Mouse (Mus musculus) hindbrain, embryonic 13.5 days (tissue): Measurements from ENCODE around the gene Gpr139. TPM values are rescaled to one million over a fixed set of nuclear protein-coding genes. Genes with fewer than 3 reads are reported as not detected.

Experiments
- ATAC-seq: fragments of 200-750 bp; cut with Nextera tagmentation; 2 replicates; pipeline ENCODE4 v1.8.0; 2017; ENCODE audit warnings: moderate TSS enrichment; ENCODE audit not compliant: low FRiP score
- H3K27ac ChIP-seq: fragments of 300-500 bp; sonication (generic); 2 replicates; pipeline ENCODE4 v1.5.1; 2015; ENCODE audit warnings: inconsistent platforms, mild to moderate bottlenecking, moderate library complexity
- H3K27me3 ChIP-seq: fragments of 300-500 bp; sonication (generic); 2 replicates; pipeline ENCODE4 v1.6.1; 2015; ENCODE audit warnings: mild to moderate bottlenecking, inconsistent platforms
- H3K36me3 ChIP-seq: fragments of 300-500 bp; sonication (generic); 2 replicates; pipeline ENCODE4 v1.6.1; 2015; ENCODE audit warnings: mild to moderate bottlenecking, inconsistent platforms
- H3K4me1 ChIP-seq: fragments of 300-500 bp; sonication (generic); replicated peaks from 2 replicates; pipeline ENCODE4 v1.6.1; 2015; ENCODE audit warnings: inconsistent platforms
- H3K4me2 ChIP-seq: fragments of 300-500 bp; sonication (generic); 2 replicates; pipeline ENCODE4 v1.6.1; 2015; ENCODE audit warnings: inconsistent platforms, mild to moderate bottlenecking, moderate library complexity
- H3K4me3 ChIP-seq: fragments of 300-500 bp; sonication (generic); 2 replicates; pipeline ENCODE4 v1.5.1; 2015; ENCODE audit warnings: mild to moderate bottlenecking, inconsistent platforms
- H3K9ac ChIP-seq: fragments of 300-500 bp; sonication (generic); 2 replicates; pipeline ENCODE4 v1.6.1; 2015; ENCODE audit warnings: mild to moderate bottlenecking, inconsistent platforms
- H3K9me3 ChIP-seq: fragments of 300-500 bp; sonication (generic); 2 replicates; pipeline ENCODE4 v1.6.1; 2016; ENCODE audit warnings: inconsistent platforms
- WGBS: fragments of 180-500 bp; shearing (Covaris S2); methylation state at CpG from one replicate; pipeline ENCODE4 v1.1.7; 2015; 5-methylcytosine and 5-hydroxymethylcytosine counted together
- polyA plus RNA-seq: library from polyadenylated mRNA; unstranded; fragments of >200 nt; fragmentation: Nextera tagmentation; extraction: Ambion mirVana; gene quantifications from 2 replicates; pipeline ENCODE4 v1.2.1, GENCODE M21; 2015

Gene Gpr139
- 6.5 and 7.0 TPM in 2 replicates for polyA plus RNA-seq

- H3K36me3 ChIP-seq: no peaks in the 10 kb centered on the region
- ATAC-seq: peak; percentile 93
- peaks cover 44% of the 10 kb centered on the region for H3K27me3 ChIP-seq
- under 1% methylated on average over 45 of the region's 47 CpGs for WGBS
- H3K27ac ChIP-seq: peak within 1 kb of the TSS; percentile 92
- H3K9ac ChIP-seq: peak within 1 kb of the TSS; percentile 82
- H3K9me3 ChIP-seq: no peaks in the 10 kb centered on the region
- peaks cover 39% of the 10 kb centered on the region for H3K4me1 ChIP-seq
- peak within 1 kb of the TSS; percentile 66 for H3K4me2 ChIP-seq
- H3K4me3 ChIP-seq: peak within 1 kb of the TSS; percentile 66
Measured at GRCm38 (mm10) chr7:119184341-119185143, at the start of gene Gpr139. Gene Gpr139, minus strand, starts transcription at chr7:119184603.

- WGBS: 26% methylated on average over 3 of the region's 3 CpGs
- H3K9ac ChIP-seq: no peak overlapping the region
- no peaks in the 10 kb centered on the region for H3K36me3 ChIP-seq
- no peaks in the 10 kb centered on the region for H3K27me3 ChIP-seq
- no peak overlapping the region for H3K27ac ChIP-seq
- H3K4me1 ChIP-seq: no peaks in the 10 kb centered on the region
- no peak overlapping the region for H3K4me3 ChIP-seq
- no peak overlapping the region for H3K4me2 ChIP-seq
- H3K9me3 ChIP-seq: no peaks in the 10 kb centered on the region
- ATAC-seq: no peak
Measured at GRCm38 (mm10) chr7:119230971-119231370, 46.6 kb upstream of the Gpr139 start.

DNA sequence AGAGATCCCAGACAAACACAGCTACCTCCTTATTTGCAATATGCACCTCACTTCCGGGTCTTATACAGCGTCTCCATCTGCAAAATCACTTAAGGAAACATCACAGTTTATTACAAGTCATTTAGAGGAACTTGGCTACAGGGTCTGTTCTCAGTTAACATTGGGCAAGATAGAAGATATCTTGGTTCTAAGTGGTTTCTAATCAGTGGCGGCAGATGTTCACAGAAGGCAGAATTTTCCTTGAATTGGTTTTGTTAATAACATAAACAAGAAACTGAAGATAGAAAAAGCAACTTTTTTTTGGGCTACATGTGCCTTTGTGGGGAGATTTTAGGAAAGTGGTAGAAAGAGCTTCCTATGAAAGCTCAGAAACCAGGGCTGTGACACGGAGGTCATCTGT lies 38.3 kb upstream of the Gpr139 start:
- H3K27me3 ChIP-seq: no peaks in the 10 kb centered on the region
- no peaks in the 10 kb centered on the region for H3K4me1 ChIP-seq
- ATAC-seq: no peak
- H3K4me3 ChIP-seq: no peak overlapping the region
- no peaks in the 10 kb centered on the region for H3K9me3 ChIP-seq
- no peaks in the 10 kb centered on the region for H3K36me3 ChIP-seq
- no peak overlapping the region for H3K27ac ChIP-seq
- no peak overlapping the region for H3K4me2 ChIP-seq
- 90% methylated on average over 4 of the region's 4 CpGs for WGBS
- no peak overlapping the region for H3K9ac ChIP-seq

- H3K9me3 ChIP-seq: no peaks in the 10 kb centered on the region
- WGBS: 81% methylated on average over 2 of the region's 2 CpGs
- no peak overlapping the region for H3K27ac ChIP-seq
- no peak overlapping the region for H3K9ac ChIP-seq
- H3K4me1 ChIP-seq: no peaks in the 10 kb centered on the region
- H3K4me3 ChIP-seq: no peak overlapping the region
- no peak overlapping the region for H3K4me2 ChIP-seq
- H3K27me3 ChIP-seq: no peaks in the 10 kb centered on the region
- no peak for ATAC-seq
- no peaks in the 10 kb centered on the region for H3K36me3 ChIP-seq
Measured at GRCm38 (mm10) chr7:119219121-119219520, 34.7 kb upstream of the Gpr139 start.

- no peak for ATAC-seq
- no peak overlapping the region for H3K27ac ChIP-seq
- H3K4me2 ChIP-seq: no peak overlapping the region
- WGBS: 62% methylated on average over 3 of the region's 3 CpGs
- H3K4me3 ChIP-seq: no peak overlapping the region
- H3K4me1 ChIP-seq: no peaks in the 10 kb centered on the region
- H3K9ac ChIP-seq: no peak overlapping the region
- no peaks in the 10 kb centered on the region for H3K9me3 ChIP-seq
- H3K36me3 ChIP-seq: no peaks in the 10 kb centered on the region
- H3K27me3 ChIP-seq: no peaks in the 10 kb centered on the region
Measured at GRCm38 (mm10) chr7:119207251-119207650, 22.8 kb upstream of the Gpr139 start.

- H3K4me2 ChIP-seq: peak overlapping the region; percentile 66; the same call in 1 of the 2 replicates
- WGBS: 12% methylated on average over 11 of the region's 11 CpGs
Measured at GRCm38 (mm10) chr7:119186374-119186773, 2.0 kb upstream of the Gpr139 start.

GRCm38 (mm10) chr7:119185181-119185940 lies 958 bp upstream of the Gpr139 start:
- H3K4me3 ChIP-seq: peak overlapping the region; percentile 66
- 2% methylated on average over 23 of the region's 23 CpGs for WGBS
- peak overlapping the region; percentile 92 for H3K27ac ChIP-seq
- ATAC-seq: peak; percentile 65
- peak overlapping the region; percentile 82 for H3K9ac ChIP-seq
- H3K36me3 ChIP-seq: no peaks in the 10 kb centered on the region
- no peaks in the 10 kb centered on the region for H3K9me3 ChIP-seq
- peaks cover 39% of the 10 kb centered on the region for H3K4me1 ChIP-seq
- peak overlapping the region; percentile 66 for H3K4me2 ChIP-seq
- H3K27me3 ChIP-seq: peaks cover 47% of the 10 kb centered on the region

More at GRCm38 (mm10) chr7:119186374-119186773, 2.0 kb upstream of the Gpr139 start:
- Histone ChIP-seq H3K27me3 (peaks cover 47% of the 10 kb centered on the region), H3K36me3 (no peaks in the 10 kb centered on the region), H3K9me3 (no peaks in the 10 kb centered on the region), H3K4me3 (no peak overlapping the region), H3K27ac (no peak overlapping the region), H3K9ac (no peak overlapping the region), H3K4me1 (peaks cover 35% of the 10 kb centered on the region)
- ATAC-seq: no peak

GRCm38 (mm10) chr7:119181053-119181452 lies 3.4 kb downstream of the Gpr139 start:
- no peak overlapping the region for H3K4me3 ChIP-seq
- H3K27ac ChIP-seq: no peak overlapping the region
- no peak overlapping the region for H3K9ac ChIP-seq
- H3K9me3 ChIP-seq: no peaks in the 10 kb centered on the region
- no peaks in the 10 kb centered on the region for H3K36me3 ChIP-seq
- H3K27me3 ChIP-seq: peaks cover 29% of the 10 kb centered on the region
- no peak for ATAC-seq
- peaks cover 36% of the 10 kb centered on the region for H3K4me1 ChIP-seq
- WGBS: 60% methylated on average over 4 of the region's 4 CpGs
- H3K4me2 ChIP-seq: no peak overlapping the region

- Histone ChIP-seq H3K4me2 (no peak overlapping the region), H3K27me3 (no peaks in the 10 kb centered on the region), H3K4me3 (no peak overlapping the region), H3K27ac (no peak overlapping the region), H3K4me1 (peaks cover 5% of the 10 kb centered on the region; the same call in 1 of the 2 replicates), H3K9ac (no peak overlapping the region), H3K36me3 (no peaks in the 10 kb centered on the region), H3K9me3 (no peaks in the 10 kb centered on the region)
- ATAC-seq: no peak
- WGBS: 34% methylated on average over 3 of the region's 3 CpGs
Measured at GRCm38 (mm10) chr7:119160015-119160414, 24.4 kb downstream of the Gpr139 start.

GRCm38 (mm10) chr7:119111771-119112170 lies 72.6 kb downstream of the Gpr139 start:
- Histone ChIP-seq H3K4me1 (no peaks in the 10 kb centered on the region), H3K9me3 (no peaks in the 10 kb centered on the region), H3K4me2 (no peak overlapping the region), H3K4me3 (no peak overlapping the region), H3K9ac (no peak overlapping the region), H3K27ac (no peak overlapping the region), H3K27me3 (no peaks in the 10 kb centered on the region), H3K36me3 (no peaks in the 10 kb centered on the region)
- no peak for ATAC-seq
- 67% methylated on average over 8 of the region's 8 CpGs for WGBS

- Histone ChIP-seq H3K9me3 (no peaks in the 10 kb centered on the region), H3K27me3 (no peaks in the 10 kb centered on the region), H3K27ac (no peak overlapping the region), H3K4me1 (no peaks in the 10 kb centered on the region), H3K4me3 (no peak overlapping the region), H3K36me3 (no peaks in the 10 kb centered on the region), H3K4me2 (no peak overlapping the region), H3K9ac (no peak overlapping the region)
- ATAC-seq: no peak
- 94% methylated on average over 4 of the region's 4 CpGs for WGBS
Measured at GRCm38 (mm10) chr7:119105878-119106277, 78.5 kb downstream of the Gpr139 start.

DNA sequence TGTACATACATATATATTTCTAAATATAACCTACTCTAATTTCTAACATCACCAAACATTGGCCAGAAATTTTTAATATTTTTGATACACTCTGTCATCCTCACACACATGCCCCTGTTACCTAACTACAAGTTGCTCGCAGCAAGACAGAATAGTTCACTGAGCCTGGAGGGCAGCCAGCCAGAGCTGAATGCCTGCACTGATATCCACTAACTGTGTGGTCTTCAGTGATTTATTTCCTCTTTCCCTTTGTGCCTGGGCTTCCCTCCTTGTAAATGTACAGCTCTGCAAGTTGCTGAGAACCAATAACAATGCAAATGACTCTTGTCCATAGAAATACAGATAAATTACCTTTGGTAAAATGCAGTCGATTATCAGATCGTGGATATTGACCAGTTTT lies 87.8 kb downstream of the Gpr139 start:
- H3K27me3 ChIP-seq: 0 out of 2 replicates have a peak, but pooled peaks cover 10% of the 10 kb centered on the region
- no peaks in the 10 kb centered on the region for H3K4me1 ChIP-seq
- H3K4me2 ChIP-seq: no peak overlapping the region
- no peak overlapping the region for H3K9ac ChIP-seq
- WGBS: 55% methylated on average over 3 of the region's 3 CpGs
- H3K27ac ChIP-seq: no peak overlapping the region
- H3K4me3 ChIP-seq: no peak overlapping the region
- H3K36me3 ChIP-seq: no peaks in the 10 kb centered on the region
- H3K9me3 ChIP-seq: no peaks in the 10 kb centered on the region
- no peak for ATAC-seq
